In the genomic region with DNA sequence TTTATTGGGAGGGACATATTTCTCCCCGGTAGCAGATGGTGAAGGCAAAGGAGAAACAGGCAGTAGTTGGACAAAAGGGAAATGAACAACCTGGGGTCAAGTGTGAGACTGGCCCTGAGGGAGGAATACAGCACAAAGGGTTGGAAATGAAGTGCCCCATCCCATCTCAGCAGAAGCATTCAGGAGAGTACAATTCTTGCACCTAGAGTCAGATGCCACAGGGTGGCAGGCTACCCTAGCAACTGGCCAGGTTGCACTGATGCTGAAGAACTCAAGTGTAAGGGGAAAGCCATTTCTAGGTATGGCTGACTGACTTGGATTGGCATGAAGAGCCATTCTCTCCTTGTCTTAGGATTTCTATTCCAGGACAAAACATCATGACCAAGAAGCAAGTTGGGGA, we compare ENCODE assay signal across 8 mouse cellular contexts. TPM values are rescaled to one million over a fixed set of nuclear protein-coding genes. Genes with fewer than 3 reads are reported as not detected.
DNase-seq lines count a peak whose midpoint lies in the region; ATAC-seq and TF ChIP-seq lines count a peak whose summit lies in the region.

No protein-coding gene starts in this region.

- 79% methylated on average over 1 of the region's 1 CpGs for WGBS in neural tube, embryonic 15.5 days
- 83% methylated on average over 1 of the region's 1 CpGs for WGBS in hindbrain, embryonic 13.5 days
- WGBS in neural tube, embryonic 13.5 days = 63% methylated on average over 1 of the region's 1 CpGs

- H3K27me3 ChIP-seq in neural tube, embryonic 15.5 days (replicated peaks) = no peaks in the 10 kb centered on the region
- H3K27me3 ChIP-seq in hindbrain, embryonic 13.5 days = no peaks in the 10 kb centered on the region
- no peaks in the 10 kb centered on the region; the same call in 1 of the 2 replicates for H3K27me3 ChIP-seq in neural tube, embryonic 13.5 days

- ATAC-seq in neural tube, embryonic 15.5 days (ENCODE audit: low FRiP score) = no peak
- ATAC-seq in hindbrain, embryonic 13.5 days (ENCODE audit: low FRiP score) = 0 out of 2 replicates have a peak, but pooled peaks have one; percentile 57
- ATAC-seq in neural tube, embryonic 13.5 days (ENCODE audit: low read depth) = peak; percentile 61; the same call in 1 of the 2 replicates

- no peaks in the 10 kb centered on the region for H3K36me3 ChIP-seq in neural tube, embryonic 15.5 days
- no peaks in the 10 kb centered on the region for H3K36me3 ChIP-seq in hindbrain, embryonic 13.5 days
- H3K36me3 ChIP-seq in neural tube, embryonic 13.5 days = no peaks in the 10 kb centered on the region

- no peak for DNase-seq in gastrocnemius, adult 2 months
- no peak for DNase-seq in gastrocnemius, adult 8-10 months (ENCODE audit: low spot score in 2 of 2)
- peak; percentile 22 for DNase-seq in neural tube, embryonic 10.5 days (ENCODE audit: extremely low spot score, low spot score)
- DNase-seq in yolk sac, embryonic 10.5 days (ENCODE audit: low spot score) = no peak
- no peak for DNase-seq in lung, postnatal 36 days

- no peak overlapping the region for H3K27ac ChIP-seq in gastrocnemius, adult 2 months
- H3K27ac ChIP-seq in neural tube, embryonic 15.5 days (replicated peaks) = no peak overlapping the region
- no peak overlapping the region for H3K27ac ChIP-seq in hindbrain, embryonic 13.5 days
- no peak overlapping the region for H3K27ac ChIP-seq in neural tube, embryonic 13.5 days (replicated peaks)

- H3K4me1 ChIP-seq in neural tube, embryonic 15.5 days = no peaks in the 10 kb centered on the region
- no peaks in the 10 kb centered on the region for H3K4me1 ChIP-seq in hindbrain, embryonic 13.5 days (replicated peaks)
- no peaks in the 10 kb centered on the region for H3K4me1 ChIP-seq in neural tube, embryonic 13.5 days (replicated peaks)

- no peak overlapping the region for H3K9ac ChIP-seq in neural tube, embryonic 15.5 days (replicated peaks)
- H3K9ac ChIP-seq in hindbrain, embryonic 13.5 days = no peak overlapping the region
- H3K9ac ChIP-seq in neural tube, embryonic 13.5 days = no peak overlapping the region

- H3K9me3 ChIP-seq in neural tube, embryonic 15.5 days (replicated peaks) = no peaks in the 10 kb centered on the region
- no peaks in the 10 kb centered on the region for H3K9me3 ChIP-seq in hindbrain, embryonic 13.5 days
- H3K9me3 ChIP-seq in neural tube, embryonic 13.5 days = no peaks in the 10 kb centered on the region

- no peak overlapping the region for H3K4me3 ChIP-seq in gastrocnemius, adult 2 months
- H3K4me3 ChIP-seq in neural tube, embryonic 15.5 days (replicated peaks) = no peak overlapping the region
- H3K4me3 ChIP-seq in hindbrain, embryonic 13.5 days = no peak overlapping the region
- H3K4me3 ChIP-seq in neural tube, embryonic 13.5 days = no peak overlapping the region

- intact Hi-C loops in gastrocnemius, adult 2 months (cut with DNase I) = no loop called here

- no peak overlapping the region for H3K4me2 ChIP-seq in neural tube, embryonic 15.5 days
- H3K4me2 ChIP-seq in hindbrain, embryonic 13.5 days = no peak overlapping the region
- no peak overlapping the region for H3K4me2 ChIP-seq in neural tube, embryonic 13.5 days

- TF ChIP-seq CTCF in gastrocnemius, adult 2 months (IDR thresholded peaks at IDR 0.05) = peak; percentile 48

RNA-seq across cellular contexts. Expression of gene Timd4, which starts 54.2 kb away (rescaled TPM):
- under 1 TPM; 0.26 to 0.67 TPM for total RNA-seq in gastrocnemius, adult 2 months (2021)
- total RNA-seq in gastrocnemius, adult 8-10 months (2022) = under 1 TPM in 3 of 4 experiments, not detected in 1; 0.27 to 0.67 (median 0.59) TPM
- polyA plus RNA-seq in neural tube, embryonic 15.5 days (2015; fragmentation: Nextera tagmentation; extraction: Ambion mirVana) = 0.40 TPM in 1 of 2 replicates, not detected in the other
- 0.14 and 0.27 TPM in 2 replicates for polyA plus RNA-seq in hindbrain, embryonic 13.5 days (2015; fragmentation: Nextera tagmentation; extraction: Ambion mirVana)
- 0.22 and 0.31 TPM in 2 replicates for polyA plus RNA-seq in neural tube, embryonic 13.5 days (2015; fragmentation: Nextera tagmentation; extraction: Ambion mirVana)
